Mouse (Mus musculus): Measurements from ENCODE around the gene Slc44a4.
A peak's percentile ranks its signal among the peaks of the same experiment; 100 is the strongest.
"Not testable (repeated sequence)": the region's sequence is repeated elsewhere in the genome, so short reads cannot be mapped to it uniquely, and the experiment has no call there.

The Slc44a4 gene

DNA sequence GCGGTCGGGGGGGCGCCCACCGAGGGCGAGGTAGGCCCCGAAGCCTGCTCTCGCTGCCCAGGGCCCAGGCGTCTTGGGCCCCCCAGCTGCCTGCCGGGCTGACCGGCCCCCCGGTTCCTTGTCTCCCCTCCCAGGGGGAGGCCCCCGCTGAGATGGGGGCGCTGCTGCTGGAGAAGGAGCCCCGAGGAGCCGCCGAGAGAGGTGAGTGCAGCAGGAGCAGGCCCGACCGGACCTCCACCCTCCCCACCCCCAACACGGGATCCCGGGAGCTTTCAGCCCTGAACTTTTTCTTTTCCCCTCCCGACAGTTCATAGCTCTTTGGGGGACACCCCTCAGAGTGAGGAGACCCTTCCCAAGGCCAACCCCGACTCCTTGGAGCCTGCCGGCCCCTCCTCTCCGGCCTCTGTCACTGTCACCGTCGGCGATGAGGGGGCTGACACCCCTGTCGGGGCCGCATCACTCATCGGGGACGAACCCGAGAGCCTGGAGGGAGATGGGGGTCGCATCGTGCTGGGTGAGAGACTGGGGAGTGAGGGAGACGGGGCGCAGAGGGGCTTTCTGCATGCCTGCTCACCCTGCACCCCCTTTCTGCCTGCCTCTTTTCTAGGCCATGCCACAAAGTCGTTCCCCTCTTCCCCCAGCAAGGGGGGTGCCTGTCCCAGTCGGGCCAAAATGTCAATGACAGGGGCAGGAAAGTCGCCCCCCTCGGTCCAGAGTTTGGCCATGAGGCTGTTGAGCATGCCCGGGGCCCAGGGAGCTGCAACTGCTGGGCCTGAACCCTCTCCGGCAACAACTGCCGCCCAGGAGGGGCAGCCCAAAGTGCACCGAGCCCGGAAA lies 15.0 kb upstream of the Slc44a4 start:
- DNase-seq (ENCODE audit: low spot score in 2 of 2): peak; percentile 42 to 60

DNA sequence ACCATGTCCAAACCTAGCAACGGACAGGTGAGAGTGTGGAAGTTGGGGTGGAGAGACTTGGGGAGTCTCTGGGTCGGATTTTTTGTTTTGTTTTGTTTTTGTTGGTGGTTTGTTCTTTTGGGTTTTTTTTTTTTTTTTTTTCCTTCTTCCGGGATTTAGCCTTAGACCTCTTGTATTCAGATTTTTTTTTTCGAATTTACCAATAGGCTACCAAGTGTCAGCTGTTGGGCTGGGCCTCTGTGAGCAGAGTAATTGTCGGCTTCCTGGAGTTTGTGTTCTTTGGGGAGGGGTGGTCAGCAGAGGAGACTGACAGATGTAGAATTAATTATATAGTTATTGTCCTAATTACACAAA lies 14.4 kb upstream of the Slc44a4 start:
- no peak for DNase-seq (ENCODE audit: low spot score in 2 of 2)

DNA sequence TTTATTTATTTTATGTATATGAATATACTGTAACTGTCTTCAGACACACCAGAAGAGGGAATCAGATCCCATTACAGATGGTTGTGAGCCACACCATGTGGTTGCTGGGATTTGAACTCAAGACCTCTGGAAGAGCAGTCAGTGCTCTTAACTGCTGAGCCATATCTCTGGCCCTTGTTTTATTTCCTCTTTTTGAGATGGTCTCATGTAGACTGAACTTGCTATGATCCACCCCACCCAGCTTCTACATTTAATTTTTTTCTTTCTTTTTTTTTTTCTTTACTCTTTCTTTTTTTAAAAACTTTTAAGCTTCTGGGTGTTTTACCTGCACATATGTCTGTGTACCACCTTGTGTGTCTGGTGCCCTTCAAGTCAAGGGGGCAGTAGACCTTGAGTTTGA lies 13.4 kb upstream of the Slc44a4 start:
- not testable (repeated sequence) for DNase-seq (ENCODE audit: low spot score in 2 of 2)

DNA sequence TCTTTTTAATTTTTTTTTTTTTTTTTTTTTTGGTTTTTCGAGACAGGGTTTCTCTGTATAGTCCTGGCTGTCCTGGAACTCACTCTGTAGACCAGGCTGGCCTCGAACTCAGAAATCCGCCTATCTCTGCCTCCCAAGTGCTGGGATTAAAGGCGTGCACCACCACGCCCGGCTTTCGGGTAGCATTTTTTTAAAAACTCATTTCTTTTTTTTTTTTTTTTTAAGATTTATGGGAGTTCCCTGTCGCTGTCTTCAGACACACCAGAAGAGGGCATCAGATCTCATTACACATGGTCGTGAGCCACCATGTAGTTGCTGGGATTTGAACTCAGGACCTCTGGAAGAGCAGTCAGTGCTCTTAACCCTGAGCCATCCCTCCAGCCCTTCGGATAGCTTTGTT lies 12.3 kb upstream of the Slc44a4 start:
- not testable (repeated sequence) for DNase-seq (ENCODE audit: low spot score in 2 of 2)

DNA sequence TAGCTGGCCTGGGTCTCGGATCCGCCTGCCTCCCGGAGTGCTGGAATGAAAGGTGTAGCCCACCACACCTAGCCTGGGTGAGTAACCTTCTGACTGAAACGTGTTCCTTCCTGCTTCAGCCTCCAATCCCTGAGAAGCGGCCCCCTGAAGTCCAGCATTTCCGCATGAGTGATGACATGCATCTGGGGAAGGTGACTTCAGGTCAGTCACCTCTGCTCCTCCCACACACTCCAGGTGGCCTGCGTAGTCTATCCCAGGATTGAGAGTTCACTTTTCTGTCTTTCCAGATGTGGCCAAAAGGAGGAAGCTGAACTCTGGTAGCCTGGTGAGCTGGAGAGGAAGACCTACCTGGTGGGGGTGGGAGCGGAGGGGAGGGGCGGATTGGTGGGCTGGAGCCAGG lies 11.4 kb upstream of the Slc44a4 start:
- DNase-seq (ENCODE audit: low spot score in 2 of 2): no peak

DNA sequence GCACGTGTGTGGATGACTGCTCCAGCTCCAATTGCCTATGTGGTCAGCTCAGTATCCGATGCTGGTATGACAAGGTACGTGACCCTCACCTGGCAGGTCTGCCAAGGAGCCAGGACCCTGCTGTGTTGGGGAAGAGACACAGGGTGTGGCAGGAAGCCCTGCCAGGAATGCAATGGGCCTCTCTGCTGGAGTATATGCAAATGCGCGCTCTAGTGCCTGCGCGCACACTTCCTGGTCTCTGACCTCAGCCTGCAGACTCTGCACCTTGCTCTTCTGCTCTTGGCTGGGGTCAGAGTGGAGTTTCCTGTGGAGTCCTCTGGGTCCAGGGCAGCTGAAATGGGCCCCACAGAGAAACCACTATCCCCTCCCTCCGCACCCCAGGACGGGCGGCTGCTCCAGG lies 3.3 kb upstream of the Slc44a4 start:
- DNase-seq (ENCODE audit: low spot score in 2 of 2): no peak

DNA sequence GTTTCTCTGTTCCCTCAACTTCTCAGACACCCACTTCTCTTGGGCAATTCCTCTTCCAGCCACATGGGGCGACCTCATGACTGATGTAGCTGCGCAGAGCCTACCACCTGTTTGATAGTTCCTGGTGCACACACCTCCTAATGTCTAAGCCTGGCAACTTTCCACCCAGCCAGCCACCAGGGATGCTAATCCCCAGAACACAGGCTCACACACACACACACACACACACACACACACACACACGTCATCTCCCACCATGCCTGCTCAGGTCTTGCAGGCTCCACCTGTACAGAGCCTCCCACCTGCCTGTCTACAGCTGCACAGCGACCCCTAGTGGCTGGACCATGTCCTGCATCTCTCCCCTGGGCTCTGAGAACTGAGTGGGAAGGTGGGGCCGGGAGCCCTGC lies 2.3 kb upstream of the Slc44a4 start:
- DNase-seq (ENCODE audit: low spot score in 2 of 2): peak; percentile 71 to 76

DNA sequence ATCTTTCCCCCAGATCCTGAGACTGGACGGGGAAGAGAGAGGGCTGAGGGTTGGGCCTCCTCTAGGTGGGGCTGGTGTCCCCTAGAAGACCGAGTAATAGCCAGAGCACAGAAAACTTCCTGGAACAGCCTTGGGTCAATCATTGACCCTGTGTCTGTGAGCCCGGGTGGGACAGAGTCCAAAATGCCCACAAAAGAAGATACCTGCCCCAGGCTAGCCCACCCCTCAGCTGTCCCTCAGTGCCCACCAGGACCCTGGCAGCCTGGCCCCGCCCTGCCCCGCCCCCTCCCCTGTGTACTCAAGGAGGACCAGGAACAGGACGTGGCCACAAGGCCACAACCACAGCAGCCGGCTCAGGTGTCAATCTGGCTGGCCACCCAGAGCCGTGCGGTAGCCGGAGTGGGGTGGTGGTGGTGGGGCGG lies 1.2 kb downstream of the Slc44a4 start:
- DNase-seq (ENCODE audit: low spot score in 2 of 2): peak in 1 of 2 experiments; percentile 44

DNA sequence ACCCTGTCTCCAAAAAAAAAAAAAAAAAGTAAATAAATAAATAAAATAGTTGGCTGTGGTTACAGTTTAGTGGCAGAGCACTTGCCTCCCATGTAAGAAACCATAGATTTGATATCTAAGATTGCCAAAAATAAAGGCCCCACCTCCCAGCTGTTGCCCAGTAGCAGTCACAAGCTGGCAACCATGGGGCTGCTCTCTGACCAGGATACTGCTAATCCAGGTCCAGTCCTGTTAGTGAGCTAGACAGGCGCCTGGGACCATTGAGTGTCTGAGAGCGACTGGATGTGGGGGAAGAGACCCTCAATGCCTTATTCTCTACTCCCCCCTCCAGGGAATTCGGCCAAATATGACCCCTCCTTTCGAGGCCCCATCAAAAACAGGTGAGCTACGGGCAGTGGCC lies 2.0 kb downstream of the Slc44a4 start:
- no peak for DNase-seq (ENCODE audit: low spot score in 2 of 2)

DNA sequence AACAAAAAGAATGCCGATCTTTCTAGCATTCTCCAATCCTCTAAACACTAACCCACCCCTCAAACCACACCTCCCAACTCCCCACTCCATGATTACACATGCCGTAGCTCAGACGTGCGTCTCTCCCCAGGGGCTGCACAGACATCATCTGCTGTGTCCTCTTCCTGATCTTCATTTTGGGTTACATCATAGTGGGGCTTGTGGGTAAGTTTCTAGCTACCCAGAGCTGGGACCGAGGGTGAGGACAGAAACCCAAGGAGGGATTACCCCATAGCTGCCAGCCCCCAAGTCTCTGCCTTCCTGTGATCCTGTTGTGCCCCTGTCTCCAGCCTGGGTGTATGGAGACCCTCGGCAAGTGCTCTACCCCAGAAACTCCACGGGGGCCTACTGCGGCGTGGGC lies 2.9 kb downstream of the Slc44a4 start:
- no peak for DNase-seq (ENCODE audit: low spot score in 2 of 2)

DNA sequence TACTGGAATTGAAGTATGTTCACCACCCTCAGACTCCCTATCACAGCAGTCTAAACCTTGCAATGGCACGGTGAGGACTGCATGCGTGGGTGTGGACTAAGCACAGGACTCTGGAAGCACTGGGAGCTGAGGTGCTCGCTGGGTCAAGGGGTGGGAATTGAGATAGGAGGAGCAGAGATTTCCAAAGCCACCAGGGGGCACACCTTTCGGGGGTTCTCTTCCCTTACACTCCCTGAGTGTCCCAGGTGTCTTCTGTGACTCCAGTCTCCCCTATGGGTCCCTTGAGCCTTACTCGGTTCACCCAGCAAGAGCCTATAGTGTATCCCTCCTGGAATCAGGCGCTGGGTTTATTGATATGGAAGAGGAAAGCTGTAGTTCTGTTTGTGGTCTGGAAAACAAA lies 8.7 kb downstream of the Slc44a4 start:
- DNase-seq (ENCODE audit: low spot score in 2 of 2): no peak

DNA sequence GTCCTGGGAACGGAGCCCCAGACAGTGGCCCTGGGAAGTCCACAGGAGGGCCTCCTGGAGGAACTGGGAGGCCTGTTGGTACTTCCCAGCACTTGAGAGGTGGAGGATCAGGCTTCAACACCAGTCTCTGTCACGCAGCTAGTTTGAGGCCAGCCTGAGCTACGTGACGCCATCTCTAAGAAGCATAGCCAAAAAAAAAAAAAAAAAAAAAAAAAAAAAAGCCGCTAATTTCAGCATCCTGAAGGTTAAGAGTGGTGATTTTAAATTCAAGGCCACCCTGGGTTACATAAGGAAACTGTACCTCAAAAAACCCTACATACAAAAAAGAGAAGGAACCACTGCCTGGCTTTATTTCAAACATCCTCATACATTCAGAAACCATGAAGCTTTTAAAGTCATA lies 10.0 kb downstream of the Slc44a4 start:
- DNase-seq (ENCODE audit: low spot score in 2 of 2): no peak

DNA sequence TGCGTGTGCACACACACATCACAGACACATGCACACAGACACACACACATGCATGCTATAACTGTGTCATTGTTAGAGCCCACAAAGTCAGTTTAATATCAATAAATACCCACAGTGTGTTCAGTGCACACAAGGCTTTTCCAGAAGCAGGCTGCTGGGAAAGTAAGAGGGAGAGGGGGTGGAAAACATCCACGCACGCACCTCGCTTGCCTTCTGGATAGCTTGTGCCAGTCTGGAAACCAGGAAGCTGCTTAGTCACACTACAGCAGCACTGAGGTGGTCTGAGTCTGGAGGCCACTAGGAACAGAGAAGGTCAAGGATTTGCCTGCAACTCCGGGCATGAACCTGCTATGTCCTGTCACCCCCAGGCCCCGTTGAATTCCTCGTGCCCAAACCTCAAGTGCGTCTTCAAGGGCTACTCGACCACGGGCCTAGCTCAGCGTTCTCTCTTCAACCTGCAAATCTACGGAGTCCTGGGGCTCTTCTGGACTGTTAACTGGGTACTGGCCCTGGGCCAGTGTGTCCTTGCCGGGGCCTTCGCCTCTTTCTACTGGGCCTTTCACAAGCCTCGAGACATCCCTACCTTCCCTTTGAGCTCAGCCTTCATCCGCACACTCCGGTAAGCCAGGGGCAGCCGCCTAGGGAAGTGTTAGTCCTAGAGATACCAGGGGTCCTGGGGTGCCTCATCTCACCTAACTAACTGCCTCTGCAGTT lies 13.2 kb downstream of the Slc44a4 start:
- no peak for DNase-seq (ENCODE audit: low spot score in 2 of 2)

DNA sequence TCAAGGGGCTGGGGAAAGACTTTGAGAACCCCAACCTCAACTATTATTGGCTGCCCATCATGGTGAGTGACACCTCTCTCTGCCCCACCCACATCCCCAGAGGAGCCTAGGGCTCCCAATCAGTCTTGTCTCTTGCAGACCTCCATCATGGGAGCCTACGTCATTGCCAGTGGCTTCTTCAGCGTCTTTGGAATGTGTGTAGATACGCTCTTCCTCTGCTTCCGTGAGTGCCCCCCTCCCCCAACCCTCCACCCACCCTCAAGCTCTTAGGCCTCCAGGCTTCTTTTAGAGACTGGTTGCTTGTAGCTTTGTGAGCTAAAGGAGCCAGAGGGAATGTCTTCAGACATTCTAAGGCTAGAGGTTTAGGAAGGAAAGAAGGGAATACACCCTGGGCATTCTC lies 14.6 kb downstream of the Slc44a4 start:
- no peak for DNase-seq (ENCODE audit: low spot score in 2 of 2)

DNA sequence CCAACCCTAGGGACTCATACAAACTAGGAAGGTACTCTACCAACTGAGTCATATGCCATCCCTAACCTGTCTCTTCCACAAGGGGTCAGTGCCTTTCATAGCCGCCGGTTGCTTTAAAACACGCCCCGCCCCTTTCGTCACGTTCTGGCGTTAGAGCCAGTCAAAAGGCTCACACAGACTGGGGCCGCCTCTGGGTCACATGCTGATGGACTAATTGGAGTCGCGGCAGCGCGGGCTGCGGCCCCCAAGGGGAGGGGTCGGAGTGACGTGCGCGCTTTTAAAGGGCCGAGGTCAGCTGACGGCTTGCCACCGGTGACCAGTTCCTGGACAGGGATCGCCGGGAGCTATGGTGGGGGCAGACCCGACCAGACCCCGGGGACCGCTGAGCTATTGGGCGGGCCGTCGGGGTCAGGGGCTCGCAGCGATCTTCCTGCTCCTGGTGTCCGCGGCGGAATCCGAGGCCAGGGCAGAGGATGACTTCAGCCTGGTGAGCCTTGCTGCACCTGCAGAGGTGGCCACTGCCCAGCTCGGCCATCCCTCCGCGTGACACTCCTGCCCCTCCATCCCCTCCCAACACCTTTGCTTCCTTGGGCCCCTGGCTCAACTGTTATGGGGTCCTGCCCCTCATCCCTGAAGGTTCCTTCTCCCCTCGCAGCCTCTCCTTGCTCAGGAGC lies 16.9 kb downstream of the Slc44a4 start, which contains the start of gene Neu1:
TSS of gene Neu1 (plus strand) at position 193 of the 674 bp plus-strand sequence.
- DNase-seq (ENCODE audit: low spot score in 2 of 2): peak; percentile 96 to 99

DNA sequence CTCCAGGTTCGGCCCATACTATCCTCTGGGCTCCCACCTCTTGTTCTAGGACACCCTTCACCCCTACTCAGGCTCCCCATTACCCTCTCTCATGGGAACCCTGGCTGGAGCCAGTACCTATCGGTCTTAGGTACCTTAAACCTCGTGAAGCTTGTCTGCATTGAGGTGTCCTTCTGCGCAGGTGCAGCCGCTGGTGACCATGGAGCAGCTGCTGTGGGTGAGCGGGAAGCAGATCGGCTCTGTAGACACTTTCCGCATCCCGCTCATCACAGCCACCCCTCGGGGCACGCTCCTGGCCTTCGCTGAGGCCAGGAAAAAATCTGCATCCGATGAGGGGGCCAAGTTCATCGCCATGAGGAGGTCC lies 17.5 kb downstream of the Slc44a4 start:
- DNase-seq (ENCODE audit: low spot score in 2 of 2): no peak

DNA sequence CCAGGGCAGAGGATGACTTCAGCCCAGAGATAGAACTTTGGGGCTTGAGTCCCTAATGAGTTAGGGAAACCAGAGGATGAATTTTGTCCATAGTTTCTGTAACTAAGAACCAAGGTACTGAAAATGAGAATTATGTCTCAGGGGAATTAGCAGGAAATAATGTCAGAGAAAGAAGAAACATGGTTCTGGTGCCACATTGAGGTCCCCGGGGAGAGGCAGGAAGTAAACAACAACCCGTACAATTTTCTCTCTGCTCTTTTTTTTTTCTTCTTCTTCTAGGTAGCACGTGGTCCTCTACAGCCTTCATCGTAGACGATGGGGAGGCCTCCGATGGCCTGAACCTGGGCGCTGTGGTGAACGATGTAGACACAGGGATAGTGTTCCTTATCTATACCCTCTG lies 18.0 kb downstream of the Slc44a4 start:
- DNase-seq (ENCODE audit: low spot score in 2 of 2): no peak

DNA sequence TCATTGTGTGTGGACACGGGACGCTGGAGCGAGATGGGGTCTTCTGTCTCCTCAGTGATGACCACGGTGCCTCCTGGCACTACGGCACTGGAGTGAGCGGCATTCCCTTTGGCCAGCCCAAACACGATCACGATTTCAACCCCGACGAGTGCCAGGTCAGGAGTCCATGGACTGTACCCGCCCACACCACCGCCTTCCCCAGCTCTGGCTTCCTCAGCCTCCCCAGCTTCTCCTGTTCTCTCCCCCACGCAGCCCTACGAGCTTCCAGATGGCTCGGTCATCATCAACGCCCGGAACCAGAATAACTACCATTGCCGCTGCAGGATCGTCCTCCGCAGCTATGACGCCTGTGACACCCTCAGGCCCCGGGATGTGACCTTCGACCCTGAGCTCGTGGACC lies 19.8 kb downstream of the Slc44a4 start:
- no peak for DNase-seq (ENCODE audit: low spot score in 2 of 2)

DNA sequence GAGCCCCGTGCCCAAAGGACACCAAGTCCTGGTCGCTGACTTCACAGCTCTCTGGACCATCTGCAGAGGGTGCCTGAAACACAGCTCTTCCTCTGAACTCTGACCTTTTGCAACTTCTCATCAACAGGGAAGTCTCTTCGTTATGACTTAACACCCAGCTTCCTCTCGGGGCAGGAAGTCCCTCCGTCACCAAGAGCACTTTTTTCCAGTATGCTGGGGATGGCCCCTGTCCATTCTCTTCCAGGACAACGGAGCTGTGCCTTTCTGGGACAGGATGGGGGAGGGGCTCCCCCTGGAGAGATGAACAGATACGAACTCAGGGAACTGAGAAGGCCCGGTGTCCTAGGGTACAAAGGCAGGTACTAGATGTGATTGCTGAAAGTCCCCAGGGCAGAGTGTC lies 20.6 kb downstream of the Slc44a4 start:
- no peak for DNase-seq (ENCODE audit: low spot score in 2 of 2)

DNA sequence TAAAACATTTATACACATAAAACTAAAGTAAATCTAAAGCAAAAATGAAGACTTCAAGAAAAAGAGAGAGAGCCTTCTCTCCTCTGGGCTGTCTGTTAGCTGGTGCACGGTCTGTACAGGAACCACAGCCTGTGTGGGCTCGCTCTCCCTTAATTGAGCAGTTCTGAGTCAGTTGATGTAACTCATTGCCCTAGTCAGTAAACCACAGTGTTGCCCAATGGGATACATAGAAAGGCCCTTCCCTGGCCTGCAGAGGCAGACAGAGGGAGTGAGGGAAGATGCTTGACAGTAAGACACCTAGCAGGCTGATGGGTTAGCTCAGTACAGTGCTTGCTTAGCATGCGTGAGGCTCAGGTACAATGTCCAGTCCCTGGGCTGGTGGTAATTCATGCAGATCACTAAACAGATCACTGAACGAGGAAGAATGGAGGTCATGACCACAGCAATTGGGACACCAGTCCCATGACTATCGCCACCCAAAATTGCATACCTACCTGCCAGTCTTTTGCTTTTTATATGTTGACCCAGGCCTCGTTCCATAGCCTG lies 23.8 kb downstream of the Slc44a4 start:
- DNase-seq (ENCODE audit: low spot score in 2 of 2): no peak

DNA sequence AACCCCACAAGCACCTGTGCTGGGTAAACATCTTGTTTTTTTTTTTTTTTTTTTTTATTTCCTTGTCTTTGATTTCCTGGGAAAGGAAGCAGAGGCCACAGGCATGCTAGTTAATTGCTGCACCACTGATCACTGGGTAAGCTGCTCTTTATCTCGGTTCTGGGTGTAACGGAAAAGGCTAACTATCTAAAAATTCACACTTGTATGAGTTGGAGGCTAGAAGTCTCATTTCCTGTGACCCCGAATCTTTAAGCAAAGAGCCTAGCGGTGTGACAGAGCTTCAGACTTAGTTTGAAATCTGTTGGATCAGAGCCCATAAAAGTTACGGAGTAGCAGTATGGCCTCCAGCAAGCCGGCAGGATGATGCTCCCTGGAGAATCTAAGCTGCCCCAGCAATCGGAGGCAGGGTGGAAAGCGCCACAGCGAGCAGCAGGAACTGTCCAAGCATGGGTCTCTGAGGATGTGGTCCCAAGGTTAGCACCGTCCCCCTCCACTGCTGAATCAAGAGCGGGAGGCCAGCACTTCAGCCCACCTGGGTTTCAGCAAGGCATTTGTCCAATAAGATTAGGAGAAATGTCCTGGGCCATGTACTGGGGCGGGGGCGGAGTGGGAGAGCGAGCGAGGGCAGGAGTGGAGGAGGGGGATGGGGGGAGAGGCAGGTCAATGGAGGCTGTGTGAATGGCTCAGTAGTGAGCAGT lies 27.2 kb downstream of the Slc44a4 start:
- DNase-seq (ENCODE audit: low spot score in 2 of 2): no peak
